Mouse (Mus musculus) ES-Bruce4 (cell line): ENCODE results near the gene C8a.

Experiments
- CTCF ChIP-seq: IDR thresholded peaks from one replicate; pipeline ENCODE4 v1.8.1; 2011; ENCODE audit warnings: low read depth, low read length
- EP300 ChIP-seq: IDR thresholded peaks from 2 replicates; pipeline ENCODE4 v1.6.1; 2011; ENCODE audit warnings: low read depth, low read length; ENCODE audit not compliant: insufficient read depth
- POLR2A ChIP-seq: IDR thresholded peaks from one replicate; pipeline ENCODE4 v1.8.1; 2011; ENCODE audit warnings: low read length; ENCODE audit not compliant: insufficient read depth

- no peak for TF ChIP-seq EP300
- TF ChIP-seq POLR2A: no peak
- TF ChIP-seq CTCF: no peak
These were observed 366 bp downstream of the C8a start for GRCm38 (mm10) chr4:104875832-104876231.
